Mouse (Mus musculus) brain, embryonic 14.5 days (tissue): Measurements from ENCODE around the gene Baz1a.

Experiments used
- CTCF ChIP-seq: fragments of 200-500 bp; IDR thresholded peaks from 2 replicates; pipeline ENCODE4 v1.5.1; 2012; ENCODE audit warnings: inconsistent platforms, mild to moderate bottlenecking, moderate library complexity, borderline replicate concordance; ENCODE audit not compliant: insufficient read depth, insufficient read length; ENCODE audit errors: extremely low read depth
- POLR2A ChIP-seq: fragments of 200-500 bp; IDR thresholded peaks from 2 replicates; pipeline ENCODE4 v1.6.1; 2012; ENCODE audit warnings: mild to moderate bottlenecking, inconsistent platforms, borderline replicate concordance; ENCODE audit not compliant: poor library complexity, insufficient read depth, insufficient read length, severe bottlenecking; ENCODE audit errors: extremely low read depth

DNA sequence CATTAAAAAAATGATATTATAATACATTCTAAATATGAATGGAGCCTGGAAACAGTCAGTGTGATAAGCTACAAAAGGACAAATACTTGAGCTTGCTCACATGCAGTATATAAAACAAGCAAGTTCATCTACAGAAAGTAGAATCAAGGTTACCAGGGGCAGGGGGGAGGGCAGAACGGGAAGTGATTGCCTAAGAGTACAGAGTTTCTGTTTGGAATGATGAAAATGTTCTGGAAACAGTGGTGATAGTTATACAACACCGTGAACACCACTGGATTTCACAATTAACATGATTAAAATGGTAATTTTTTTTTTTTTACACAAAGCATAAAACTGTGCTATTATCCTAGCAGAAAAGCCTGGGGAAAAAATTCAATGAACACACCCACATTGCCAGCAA lies 54.6 kb downstream of the Baz1a start:
- TF ChIP-seq CTCF (no peak), POLR2A (no peak)
